Mouse (Mus musculus) cerebellum, postnatal 36 days (tissue): ENCODE results near the gene Pla2g6.

ENCODE experiments used
- DNase-seq, 2 experiments: peaks; one replicate each; pipeline ENCODE4 v3.0.0; 2021 to 2022; ENCODE audit warnings: mixed read lengths in 2 of 2

Gene Pla2g6

GRCm38 (mm10) chr15:79350866-79351265 is 22.7 kb upstream of the Pla2g6 start:
- no peak for DNase-seq

- DNase-seq: no peak
These were observed 20.5 kb upstream of the Pla2g6 start for GRCm38 (mm10) chr15:79348651-79349050.

DNA sequence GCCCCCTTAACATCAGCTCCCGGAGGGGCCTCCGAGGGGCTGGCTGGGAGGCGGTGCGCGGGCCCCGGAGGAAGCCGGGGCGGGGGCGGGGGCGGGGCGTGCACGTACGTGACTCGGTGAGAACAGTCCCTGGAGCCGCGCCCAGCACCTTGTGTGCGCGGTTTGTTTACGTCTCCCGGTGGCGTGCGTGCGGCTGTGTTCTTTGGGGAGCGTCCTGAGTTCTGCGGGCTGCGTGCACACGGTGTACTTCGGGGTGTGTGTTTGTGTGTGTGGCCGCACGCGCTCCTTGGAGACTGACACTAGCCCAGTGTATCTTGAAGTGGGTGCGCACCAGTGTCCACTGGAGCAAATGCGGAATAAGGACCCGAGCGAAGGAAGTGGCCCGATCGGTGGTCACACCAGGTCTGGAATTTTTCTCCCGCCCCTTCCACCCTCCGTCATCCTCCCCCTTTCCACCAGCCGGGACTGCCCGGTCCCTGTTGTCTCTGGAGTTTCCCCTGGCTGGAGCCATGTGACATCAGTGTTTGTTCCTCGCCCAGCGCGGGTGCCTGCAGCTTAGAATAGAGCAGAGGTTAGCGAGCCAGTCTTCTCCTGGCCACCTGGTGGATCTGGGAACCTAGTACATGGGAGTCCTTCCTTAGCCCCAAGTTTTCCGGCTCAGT is 19.8 kb upstream of the Pla2g6 start:
- peak; percentile 41 to 44 for DNase-seq

GRCm38 (mm10) chr15:79347165-79347844 is 19.1 kb upstream of the Pla2g6 start:
- DNase-seq: peak; percentile 74 to 77

GRCm38 (mm10) chr15:79346051-79346793 is 18.0 kb upstream of the Pla2g6 start, which contains the start of gene Maff:
Gene Maff, plus strand, starts transcription at chr15:79346621.
- DNase-seq: no peak

DNA sequence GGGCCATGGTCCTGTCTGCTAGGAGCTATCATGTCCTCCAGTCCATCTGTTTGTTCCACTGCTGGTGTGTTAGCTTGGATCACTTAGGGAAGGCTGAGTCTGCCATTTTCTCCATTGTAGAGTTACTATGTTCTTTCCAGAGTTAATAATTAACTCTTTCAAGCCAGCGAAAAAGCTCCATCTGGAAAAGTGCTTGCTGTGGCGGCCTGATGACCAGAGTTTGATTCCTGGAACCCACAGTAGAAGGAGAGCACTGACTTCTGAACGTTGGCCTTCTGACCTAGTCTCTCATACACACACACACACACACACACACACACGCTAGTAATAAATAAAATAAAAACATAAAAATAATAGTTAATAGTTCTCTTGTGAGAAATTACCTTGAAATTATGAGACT is 16.4 kb upstream of the Pla2g6 start:
- DNase-seq: no peak

- DNase-seq: no peak
These were observed 14.6 kb upstream of the Pla2g6 start for GRCm38 (mm10) chr15:79342641-79343337.

GRCm38 (mm10) chr15:79338978-79339377 is 10.8 kb upstream of the Pla2g6 start:
- no peak for DNase-seq

DNA sequence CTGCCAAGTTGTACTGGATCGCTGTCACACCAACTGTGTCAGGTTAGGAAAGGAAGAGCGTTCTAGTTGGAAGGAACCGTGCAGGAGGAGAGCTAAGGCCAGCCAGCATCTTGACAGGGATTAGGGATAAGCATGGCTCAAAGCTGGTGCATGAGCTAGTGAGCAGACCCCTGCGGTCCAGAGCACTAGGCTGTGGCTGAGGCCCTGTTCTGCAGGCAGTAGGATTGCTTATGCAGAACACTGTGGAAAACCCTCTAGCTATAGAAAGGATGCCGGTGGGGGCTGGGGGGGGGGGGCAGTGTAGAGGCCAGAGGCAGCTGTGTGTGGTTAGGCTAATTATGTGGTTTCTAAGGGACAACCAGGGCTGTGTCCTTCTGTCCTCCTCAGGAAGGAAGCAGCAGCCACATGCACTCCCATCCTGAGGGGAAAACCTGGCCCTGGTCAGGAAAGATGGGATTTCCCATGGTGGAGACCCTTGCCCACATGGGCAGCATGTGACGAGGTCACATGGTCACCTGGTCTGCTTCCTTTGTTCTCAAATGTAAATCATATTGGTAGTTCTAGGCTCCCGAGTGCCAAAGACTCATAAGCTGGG is 7.0 kb upstream of the Pla2g6 start:
- DNase-seq: no peak

GRCm38 (mm10) chr15:79333409-79333808 is 5.2 kb upstream of the Pla2g6 start:
- no peak for DNase-seq

DNA sequence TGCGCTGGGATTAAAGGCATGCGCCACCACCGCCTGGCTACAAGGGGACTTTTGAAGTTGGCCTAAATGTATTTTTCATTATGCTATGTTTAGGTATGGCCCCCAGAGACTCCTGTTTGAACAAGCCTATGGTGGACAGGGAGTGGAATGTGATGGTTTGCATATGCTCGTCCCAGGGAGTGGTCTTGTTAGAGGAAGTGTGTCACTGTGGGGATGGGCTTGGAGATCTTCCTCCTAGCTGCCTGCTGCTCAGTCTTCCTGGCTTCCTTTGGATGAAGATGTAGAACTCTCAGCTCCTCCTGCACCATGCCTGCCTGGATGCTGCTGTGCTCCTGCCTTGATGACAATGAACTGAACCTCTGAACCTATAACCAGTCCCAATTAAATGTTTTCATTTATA is 2.3 kb upstream of the Pla2g6 start:
- no peak for DNase-seq

- no peak for DNase-seq
These were observed 1.8 kb upstream of the Pla2g6 start for GRCm38 (mm10) chr15:79329979-79330363.

GRCm38 (mm10) chr15:79329346-79329978 is 1.3 kb upstream of the Pla2g6 start:
- no peak for DNase-seq

DNA sequence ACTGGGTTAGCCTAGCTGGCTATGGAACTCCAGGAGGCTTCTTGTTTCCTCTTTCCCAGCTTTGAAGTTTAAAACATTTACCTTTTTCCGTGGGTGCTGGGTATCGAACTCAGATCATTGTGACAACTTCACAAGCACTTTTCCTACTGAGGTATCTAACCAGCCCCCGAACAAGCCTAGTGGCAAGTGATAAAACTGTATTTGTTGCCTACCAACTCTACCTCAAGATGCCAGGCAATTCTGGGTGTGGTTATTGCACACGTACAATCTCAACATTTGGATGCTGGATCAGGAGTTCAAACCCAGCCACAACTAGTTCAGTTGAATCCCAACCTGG is 717 bp upstream of the Pla2g6 start:
- no peak for DNase-seq

GRCm38 (mm10) chr15:79326971-79327961 is 924 bp downstream of the Pla2g6 start:
- DNase-seq: peak; percentile 28 to 44

DNA sequence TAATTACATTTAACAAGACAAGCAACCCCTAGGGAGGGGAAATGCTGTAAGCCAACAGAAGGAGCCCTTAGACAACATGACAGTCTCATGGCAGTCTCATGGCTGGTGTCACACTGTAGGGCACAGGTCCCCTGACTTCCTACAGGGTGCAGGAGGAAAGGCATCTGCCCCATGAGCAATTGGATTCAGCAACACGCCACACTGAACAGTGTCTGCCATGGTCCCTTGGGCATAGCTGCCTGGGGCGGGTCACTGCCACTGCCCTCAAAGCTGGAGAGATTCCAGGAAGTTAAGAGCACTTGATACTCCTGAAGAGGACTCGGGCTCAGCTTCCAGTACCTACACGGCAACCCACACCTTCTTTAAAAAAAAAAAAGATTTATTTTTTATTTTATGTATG is 1.9 kb downstream of the Pla2g6 start:
- DNase-seq: no peak

DNA sequence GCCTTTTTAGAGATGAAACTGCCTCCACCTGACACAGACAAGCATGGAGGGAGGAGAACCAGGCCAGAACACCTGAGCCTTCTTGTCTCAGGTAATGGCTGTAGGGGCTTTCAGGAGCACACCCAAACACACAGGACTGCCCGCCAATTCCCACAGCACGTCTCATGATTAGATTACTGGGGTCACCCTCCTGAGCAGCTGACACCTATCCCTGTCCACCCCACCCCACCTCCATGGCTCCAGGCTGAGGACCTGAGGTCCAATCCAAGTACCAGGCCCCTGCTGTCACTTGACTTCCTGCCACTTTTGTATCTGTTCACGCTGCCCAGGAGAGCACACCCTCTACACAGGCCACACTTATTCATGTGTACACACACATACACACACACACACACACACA is 2.4 kb downstream of the Pla2g6 start:
- no peak for DNase-seq

DNA sequence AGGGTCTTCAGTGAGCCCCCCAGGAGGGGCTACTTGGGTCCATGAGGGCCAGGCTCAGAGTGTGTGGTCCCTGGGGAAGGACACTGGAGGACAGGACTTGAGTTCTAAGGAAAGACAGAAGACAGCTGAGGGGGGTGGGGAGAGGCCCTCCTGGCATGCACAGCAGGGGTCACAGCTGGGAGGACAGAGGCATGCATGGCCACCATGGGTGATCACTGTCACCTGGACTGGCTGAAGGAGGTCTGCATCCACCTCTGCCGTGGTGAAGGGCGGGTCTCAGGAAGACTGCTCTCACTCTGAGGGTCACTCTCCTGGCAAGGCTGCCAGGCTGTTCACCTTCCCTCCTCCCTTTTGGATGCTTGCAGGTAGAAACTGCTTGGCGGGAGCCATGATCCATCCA is 3.8 kb downstream of the Pla2g6 start:
- no peak for DNase-seq

GRCm38 (mm10) chr15:79323791-79324155 is 4.4 kb downstream of the Pla2g6 start:
- DNase-seq: no peak

DNA sequence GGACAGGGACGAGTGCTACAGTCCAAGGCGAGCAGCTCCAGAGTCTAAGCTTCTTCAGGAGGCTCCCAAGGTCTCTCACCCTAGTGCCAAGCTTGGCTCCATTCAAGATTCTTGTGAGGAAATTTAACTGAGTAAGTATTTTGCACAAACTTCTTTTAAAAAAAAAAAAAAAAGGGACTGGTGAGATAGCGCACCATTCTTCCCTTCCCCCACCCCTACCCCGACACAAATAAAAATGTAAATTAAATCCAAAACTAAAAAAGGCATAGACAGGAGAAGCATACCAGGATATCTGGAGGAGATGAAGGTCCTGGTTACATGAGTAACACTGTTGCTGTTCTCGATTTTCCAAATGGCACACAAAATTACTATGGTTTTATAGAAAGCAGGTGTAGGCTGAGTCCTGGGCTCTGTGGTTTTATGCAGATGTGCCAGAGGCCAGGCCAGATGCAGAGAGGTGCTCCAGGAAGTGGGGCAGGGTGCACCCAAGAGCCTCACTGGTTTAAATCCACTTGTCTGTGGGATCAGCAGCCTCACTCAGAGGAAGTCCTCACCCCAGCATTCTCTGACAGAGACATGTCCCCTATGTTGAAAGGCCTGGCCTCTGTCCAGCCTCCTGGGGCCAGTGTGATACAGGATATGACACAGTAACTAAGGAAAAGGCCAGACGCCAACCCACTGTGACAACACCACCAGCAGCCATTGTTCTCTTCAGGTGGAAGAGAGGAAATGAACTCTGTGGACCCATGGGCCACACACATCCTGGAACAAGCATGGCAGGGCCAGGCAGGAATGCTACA is 5.0 kb downstream of the Pla2g6 start:
- peak in 1 of 2 experiments; percentile 22 for DNase-seq
